Mouse (Mus musculus): ENCODE measurements around the gene Surf6. TPM values are rescaled to one million over a fixed set of nuclear protein-coding genes. Genes with fewer than 3 reads are reported as not detected.

The Surf6 gene
- polyA plus RNA-seq, 1 experiment from 2014 or later, result 25.0 TPM

GRCm38 (mm10) chr2:26927745-26928476, 25.2 kb upstream of the Surf6 start:
- Histone ChIP-seq H3K4me1 (peaks cover 29% of the 10 kb centered on the region), H3K27me3 (no peaks in the 10 kb centered on the region), H3K27ac (no peak overlapping the region), H3K9ac (0 out of 2 replicates have a peak overlapping the region, but pooled peaks have one; percentile 13), H3K9me3 (replicated peaks) (no peaks in the 10 kb centered on the region), H3K36me3 (ENCODE audit: poor library complexity, severe bottlenecking) (peaks cover 77% of the 10 kb centered on the region), H3K4me2 (no peak overlapping the region), H3K4me3 (no peak overlapping the region)
- ATAC-seq, result no peak
- 90% methylated on average over 6 of the region's 6 CpGs for WGBS

- no peak overlapping the region for H3K4me3 ChIP-seq
- peaks cover 18% of the 10 kb centered on the region for H3K4me1 ChIP-seq
- peaks cover 95% of the 10 kb centered on the region for H3K36me3 ChIP-seq (ENCODE audit: poor library complexity, severe bottlenecking)
- H3K9me3 ChIP-seq (replicated peaks), result no peaks in the 10 kb centered on the region
- no peak overlapping the region for H3K27ac ChIP-seq
- no peak overlapping the region for H3K4me2 ChIP-seq
- WGBS, result 87% methylated on average over 9 of the region's 9 CpGs
- ATAC-seq, result no peak
- H3K27me3 ChIP-seq, result no peaks in the 10 kb centered on the region
- H3K9ac ChIP-seq, result no peak overlapping the region
Observed at GRCm38 (mm10) chr2:26921784-26922183, 19.1 kb upstream of the Surf6 start.

- Histone ChIP-seq H3K4me2 (no peak overlapping the region), H3K9ac (no peak overlapping the region), H3K27ac (no peak overlapping the region), H3K4me1 (peaks cover 28% of the 10 kb centered on the region), H3K9me3 (replicated peaks) (no peaks in the 10 kb centered on the region), H3K27me3 (no peaks in the 10 kb centered on the region), H3K36me3 (ENCODE audit: poor library complexity, severe bottlenecking) (peaks cover 80% of the 10 kb centered on the region), H3K4me3 (no peak overlapping the region)
- ATAC-seq, result no peak
- WGBS, result 90% methylated on average over 6 of the region's 6 CpGs
Observed at GRCm38 (mm10) chr2:26920190-26920855, 17.6 kb upstream of the Surf6 start.

GRCm38 (mm10) chr2:26919684-26920083, 17.0 kb upstream of the Surf6 start:
- H3K4me1 ChIP-seq, result peaks cover 34% of the 10 kb centered on the region
- no peak for ATAC-seq
- H3K36me3 ChIP-seq (ENCODE audit: poor library complexity, severe bottlenecking), result peaks cover 75% of the 10 kb centered on the region
- no peak overlapping the region for H3K4me2 ChIP-seq
- H3K9ac ChIP-seq, result no peak overlapping the region
- no peaks in the 10 kb centered on the region for H3K27me3 ChIP-seq
- no peak overlapping the region for H3K27ac ChIP-seq
- H3K9me3 ChIP-seq (replicated peaks), result no peaks in the 10 kb centered on the region
- WGBS, result 91% methylated on average over 3 of the region's 3 CpGs
- H3K4me3 ChIP-seq, result no peak overlapping the region

GRCm38 (mm10) chr2:26916738-26917137, 14.1 kb upstream of the Surf6 start:
- H3K27me3 ChIP-seq, result no peaks in the 10 kb centered on the region
- peaks cover 47% of the 10 kb centered on the region for H3K4me1 ChIP-seq
- peak overlapping the region; percentile 96 for H3K4me2 ChIP-seq
- peaks cover 75% of the 10 kb centered on the region for H3K36me3 ChIP-seq (ENCODE audit: poor library complexity, severe bottlenecking)
- WGBS, result 3% methylated on average over 13 of the region's 13 CpGs
- peak overlapping the region; percentile 73 for H3K4me3 ChIP-seq
- ATAC-seq, result peak; percentile 11; the same call in 1 of the 2 replicates
- no peaks in the 10 kb centered on the region for H3K9me3 ChIP-seq (replicated peaks)
- H3K27ac ChIP-seq, result peak overlapping the region; percentile 70
- peak overlapping the region; percentile 84 for H3K9ac ChIP-seq

- WGBS, result 2% methylated on average over 47 of the region's 47 CpGs
- H3K4me1 ChIP-seq, result peaks cover 51% of the 10 kb centered on the region
- H3K4me2 ChIP-seq, result peak within 1 kb of the TSS; percentile 96
- H3K27ac ChIP-seq, result peak within 1 kb of the TSS; percentile 70
- no peaks in the 10 kb centered on the region for H3K9me3 ChIP-seq (replicated peaks)
- H3K27me3 ChIP-seq, result no peaks in the 10 kb centered on the region
- ATAC-seq, result peak; percentile 84
- H3K9ac ChIP-seq, result peak within 1 kb of the TSS; percentile 84
- H3K36me3 ChIP-seq (ENCODE audit: poor library complexity, severe bottlenecking), result peaks cover 72% of the 10 kb centered on the region
- peak within 1 kb of the TSS; percentile 73 for H3K4me3 ChIP-seq
Observed at GRCm38 (mm10) chr2:26915927-26916728, 13.4 kb upstream of the Surf6 start, which contains the start of the genes Surf2 and Surf1. Gene Surf2 (plus strand): TSS chr2:26916367. Gene Surf1 (minus strand): TSS chr2:26916530.

- H3K4me2 ChIP-seq, result peak overlapping the region; percentile 17; the same call in 1 of the 2 replicates
- no peak for ATAC-seq
- peaks cover 55% of the 10 kb centered on the region for H3K36me3 ChIP-seq (ENCODE audit: poor library complexity, severe bottlenecking)
- H3K4me1 ChIP-seq, result peaks cover 57% of the 10 kb centered on the region
- H3K9me3 ChIP-seq (replicated peaks), result no peaks in the 10 kb centered on the region
- H3K9ac ChIP-seq, result 0 out of 2 replicates have a peak overlapping the region, but pooled peaks have one; percentile 84
- H3K27me3 ChIP-seq, result no peaks in the 10 kb centered on the region
- H3K27ac ChIP-seq, result no peak overlapping the region
- no peak overlapping the region for H3K4me3 ChIP-seq
- WGBS, result 62% methylated on average over 8 of the region's 8 CpGs
Observed at GRCm38 (mm10) chr2:26914148-26914941, 11.7 kb upstream of the Surf6 start.

GRCm38 (mm10) chr2:26913416-26914147, 10.9 kb upstream of the Surf6 start:
- H3K4me3 ChIP-seq, result no peak overlapping the region
- no peak overlapping the region for H3K27ac ChIP-seq
- ATAC-seq, result no peak
- H3K4me2 ChIP-seq, result no peak overlapping the region
- H3K9ac ChIP-seq, result no peak overlapping the region
- H3K9me3 ChIP-seq (replicated peaks), result no peaks in the 10 kb centered on the region
- no peaks in the 10 kb centered on the region for H3K27me3 ChIP-seq
- H3K36me3 ChIP-seq (ENCODE audit: poor library complexity, severe bottlenecking), result peaks cover 49% of the 10 kb centered on the region
- H3K4me1 ChIP-seq, result peaks cover 65% of the 10 kb centered on the region
- 84% methylated on average over 17 of the region's 17 CpGs for WGBS

- Histone ChIP-seq H3K27ac (no peak overlapping the region), H3K9me3 (replicated peaks) (no peaks in the 10 kb centered on the region), H3K9ac (peak overlapping the region; percentile 98), H3K4me3 (peak overlapping the region; percentile 90), H3K4me2 (peak overlapping the region; percentile 100), H3K36me3 (ENCODE audit: poor library complexity, severe bottlenecking) (peaks cover 49% of the 10 kb centered on the region), H3K27me3 (no peaks in the 10 kb centered on the region), H3K4me1 (peaks cover 64% of the 10 kb centered on the region)
- 69% methylated on average over 5 of the region's 5 CpGs for WGBS
- ATAC-seq, result no peak
Observed at GRCm38 (mm10) chr2:26912253-26912770, 9.6 kb upstream of the Surf6 start.

- no peaks in the 10 kb centered on the region for H3K27me3 ChIP-seq
- H3K36me3 ChIP-seq (ENCODE audit: poor library complexity, severe bottlenecking), result peaks cover 60% of the 10 kb centered on the region
- H3K4me2 ChIP-seq, result peak overlapping the region; percentile 100
- peaks cover 55% of the 10 kb centered on the region for H3K4me1 ChIP-seq
- peak overlapping the region; percentile 90 for H3K4me3 ChIP-seq
- H3K9me3 ChIP-seq (replicated peaks), result no peaks in the 10 kb centered on the region
- peak overlapping the region; percentile 95 for H3K27ac ChIP-seq
- H3K9ac ChIP-seq, result peak overlapping the region; percentile 98
- ATAC-seq, result peak; percentile 57
- under 1% methylated on average over 37 of the region's 37 CpGs for WGBS
Observed at GRCm38 (mm10) chr2:26910994-26911765, 8.5 kb upstream of the Surf6 start.
